Mouse (Mus musculus) 3134 (cell line): ENCODE measurements at regions not wholly inside any gene's neighbourhood (a gene's known extent, or its start where the extent isn't known, plus 50 kb on each side); places are given as distances from the start of the nearest gene placed in this dataset.

Experiments used
- DNase-seq: peaks from one replicate; pipeline ENCODE4 v3.0.0-alpha.2; 2011; ENCODE audit warnings: low spot score; ENCODE audit not compliant: insufficient read length; ENCODE audit errors: extremely low read depth

DNA sequence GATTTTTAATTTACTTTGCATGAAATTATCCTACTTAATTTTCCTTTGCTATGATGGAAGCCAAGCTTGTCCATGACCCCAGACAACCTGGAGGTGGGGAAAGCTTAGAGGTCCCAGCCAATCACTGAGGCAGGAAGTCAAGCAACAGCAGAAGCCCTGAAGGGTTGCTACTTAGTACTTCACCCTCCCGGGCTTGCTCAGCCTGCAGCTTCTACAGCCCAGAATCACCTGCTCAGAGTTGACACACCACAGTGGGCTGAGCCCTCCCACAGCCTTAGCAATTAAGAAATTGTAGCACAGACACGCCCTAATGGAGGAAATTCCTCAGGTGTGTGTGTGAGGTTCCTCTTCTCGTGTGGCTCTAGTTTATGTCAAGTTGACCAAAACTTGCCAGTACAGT is 209.9 kb upstream of the Hs6st1 start:
- DNase-seq = no peak

- DNase-seq = no peak
These were observed 207.4 kb upstream of the Hs6st1 start for GRCm38 (mm10) chr1:35860779-35861178.

DNA sequence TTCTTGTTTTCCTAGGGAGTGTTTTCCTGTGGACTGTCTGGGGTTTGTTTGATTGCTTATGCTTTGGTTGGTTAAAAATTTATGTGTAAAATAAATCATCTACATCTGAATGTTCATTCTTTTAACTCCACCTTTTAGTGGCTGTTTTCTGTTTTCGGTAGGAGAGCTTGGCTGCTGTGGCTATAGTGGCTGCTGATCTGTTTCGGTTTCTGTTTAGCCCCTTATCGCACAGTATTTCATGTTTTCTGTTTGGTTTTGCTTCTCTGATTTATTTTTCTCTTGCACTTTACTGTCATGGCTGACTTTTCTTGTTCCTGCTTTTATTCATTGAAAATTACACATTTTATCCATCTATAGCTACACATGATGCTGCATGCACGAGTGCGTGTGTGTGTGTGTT is 206.0 kb upstream of the Hs6st1 start:
- DNase-seq = no peak

DNA sequence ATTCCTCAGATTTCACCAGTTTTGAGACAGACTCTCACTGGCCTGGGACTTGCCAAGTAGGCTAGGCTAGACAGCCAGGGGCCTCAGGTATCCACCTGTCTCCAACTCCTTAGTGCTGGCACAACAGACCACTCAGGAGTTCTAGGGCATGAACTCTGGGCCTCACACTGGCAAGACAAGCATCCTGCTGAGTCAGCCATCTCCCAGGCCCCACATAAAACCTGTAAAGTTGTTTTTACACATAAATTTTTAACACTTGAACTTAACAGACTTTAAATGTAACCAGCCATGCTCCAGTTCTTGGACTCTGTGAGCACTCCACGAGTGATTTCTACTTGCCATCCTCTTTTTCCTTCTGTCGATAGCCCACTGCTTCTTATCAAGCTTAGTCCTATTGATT is 205.5 kb upstream of the Hs6st1 start:
- DNase-seq = no peak

- DNase-seq = no peak
These were observed 204.0 kb upstream of the Hs6st1 start for GRCm38 (mm10) chr1:35864246-35864645.

GRCm38 (mm10) chr1:35865263-35865662 is 202.9 kb upstream of the Hs6st1 start:
- DNase-seq = no peak

GRCm38 (mm10) chr1:35866643-35867042 is 201.6 kb upstream of the Hs6st1 start:
- no peak for DNase-seq

GRCm38 (mm10) chr1:35869381-35870143 is 198.6 kb upstream of the Hs6st1 start:
- DNase-seq = no peak

DNA sequence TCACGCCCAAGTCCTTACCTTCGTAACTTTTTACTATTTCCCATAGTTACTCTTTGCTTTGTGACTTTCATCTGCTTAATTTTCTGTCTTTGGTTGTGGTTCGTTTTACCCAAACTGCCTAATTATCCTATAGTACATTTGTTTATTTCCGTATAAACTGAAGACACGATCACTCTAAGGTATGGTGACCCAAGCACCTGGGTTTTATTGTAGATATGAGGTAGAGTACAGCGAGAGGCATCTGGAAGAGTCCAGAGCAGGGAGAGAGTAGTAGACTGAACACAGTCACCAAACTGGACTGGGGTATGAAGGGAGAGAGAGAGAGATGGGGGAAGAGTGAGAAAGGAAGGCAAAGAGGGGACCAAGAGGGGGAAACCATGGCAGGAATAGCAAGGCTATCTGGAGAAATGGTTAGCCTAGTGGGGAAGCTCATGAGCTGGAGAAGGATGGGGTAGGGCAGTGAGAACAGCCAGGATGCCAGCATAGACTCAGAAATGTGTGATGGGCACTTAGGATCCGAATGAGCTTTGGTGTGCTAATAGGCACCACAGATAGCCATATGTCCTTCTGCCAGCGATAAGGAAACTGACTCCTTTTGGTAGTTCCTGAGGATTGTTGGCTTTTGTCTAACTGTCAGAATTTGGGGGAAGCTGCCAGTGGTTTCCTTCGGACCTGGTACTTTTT is 197.9 kb upstream of the Hs6st1 start:
- DNase-seq = no peak

DNA sequence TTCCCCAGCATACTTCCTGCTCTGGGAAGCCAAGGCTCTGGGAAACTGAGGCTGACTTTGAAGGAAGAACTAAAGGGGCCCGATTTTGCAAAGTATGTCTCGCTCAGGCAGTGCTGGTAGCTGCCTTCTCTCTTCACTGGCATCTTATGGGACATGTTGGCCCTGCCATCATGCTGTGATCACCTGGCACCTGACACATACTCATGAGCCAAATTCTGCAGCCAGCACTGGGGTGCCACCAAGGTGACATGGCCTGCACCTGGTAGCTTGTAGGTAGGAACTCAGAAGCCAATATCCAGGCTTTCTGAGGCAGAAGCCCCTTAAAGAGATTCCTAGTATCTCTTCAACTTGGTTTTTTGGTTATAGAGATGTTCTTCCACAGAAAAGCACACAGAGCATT is 195.2 kb upstream of the Hs6st1 start:
- no peak for DNase-seq

GRCm38 (mm10) chr1:35875210-35875811 is 192.9 kb upstream of the Hs6st1 start:
- DNase-seq = no peak

GRCm38 (mm10) chr1:35878426-35878825 is 189.8 kb upstream of the Hs6st1 start:
- DNase-seq = no peak

- DNase-seq = no peak
These were observed 188.7 kb upstream of the Hs6st1 start for GRCm38 (mm10) chr1:35879388-35880093.

DNA sequence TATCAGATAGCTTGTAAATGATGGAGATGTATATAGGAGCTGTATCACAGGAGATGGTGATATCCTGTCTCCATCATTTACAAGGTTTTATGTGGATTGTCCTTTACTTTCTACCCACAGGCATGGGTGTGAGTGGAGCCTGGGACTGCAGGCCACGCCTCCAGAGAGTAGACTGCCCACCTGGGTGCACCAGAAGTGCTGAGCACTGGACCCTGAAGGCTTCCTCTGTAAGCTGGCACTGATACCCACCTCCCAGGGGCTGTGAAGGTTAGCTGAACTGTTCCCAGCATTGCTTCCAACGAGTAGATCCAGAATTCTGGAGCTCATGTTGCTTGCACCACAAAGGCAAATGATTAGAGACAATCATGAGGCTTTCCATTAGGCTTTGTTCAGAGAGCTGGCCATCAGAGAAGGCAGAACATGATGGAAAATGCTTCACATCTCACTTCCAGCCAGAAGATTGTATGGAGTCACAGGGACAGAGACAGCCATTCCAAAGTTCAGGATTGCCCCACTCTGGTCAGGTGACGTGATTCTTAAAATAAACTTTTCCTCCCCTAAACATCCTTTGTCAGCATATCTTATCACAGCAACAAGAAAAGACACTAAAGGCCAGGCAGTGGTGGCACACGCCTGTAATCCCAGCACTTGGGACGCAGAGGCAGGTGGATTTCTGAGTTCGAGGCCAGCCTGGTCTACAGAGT is 187.5 kb upstream of the Hs6st1 start:
- DNase-seq = no peak

DNA sequence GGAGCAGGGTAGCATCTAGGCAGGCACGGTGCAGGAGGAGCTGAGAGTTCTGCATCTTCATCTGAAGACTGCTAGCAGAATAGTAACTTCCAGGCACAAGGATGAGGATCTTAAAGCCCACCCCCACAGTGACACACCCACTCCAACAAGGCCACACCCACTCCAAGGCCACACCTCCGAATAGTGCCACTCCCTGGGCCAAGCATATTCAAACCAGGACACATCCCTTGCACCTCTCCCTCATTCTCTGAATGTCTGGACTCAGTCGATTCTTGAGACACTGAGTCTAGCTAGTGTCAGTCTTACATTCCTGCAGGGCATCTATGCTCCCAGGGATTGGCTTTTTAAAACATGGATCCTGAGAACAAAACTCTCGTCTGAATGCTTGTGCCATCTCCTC is 186.7 kb upstream of the Hs6st1 start:
- no peak for DNase-seq

GRCm38 (mm10) chr1:35882101-35882500 is 186.1 kb upstream of the Hs6st1 start:
- no peak for DNase-seq

- DNase-seq = no peak
These were observed 178.3 kb upstream of the Hs6st1 start for GRCm38 (mm10) chr1:35889731-35890499.

GRCm38 (mm10) chr1:35890500-35890900 is 177.7 kb upstream of the Hs6st1 start:
- no peak for DNase-seq

GRCm38 (mm10) chr1:35899536-35899935 is 168.7 kb upstream of the Hs6st1 start:
- DNase-seq = no peak

DNA sequence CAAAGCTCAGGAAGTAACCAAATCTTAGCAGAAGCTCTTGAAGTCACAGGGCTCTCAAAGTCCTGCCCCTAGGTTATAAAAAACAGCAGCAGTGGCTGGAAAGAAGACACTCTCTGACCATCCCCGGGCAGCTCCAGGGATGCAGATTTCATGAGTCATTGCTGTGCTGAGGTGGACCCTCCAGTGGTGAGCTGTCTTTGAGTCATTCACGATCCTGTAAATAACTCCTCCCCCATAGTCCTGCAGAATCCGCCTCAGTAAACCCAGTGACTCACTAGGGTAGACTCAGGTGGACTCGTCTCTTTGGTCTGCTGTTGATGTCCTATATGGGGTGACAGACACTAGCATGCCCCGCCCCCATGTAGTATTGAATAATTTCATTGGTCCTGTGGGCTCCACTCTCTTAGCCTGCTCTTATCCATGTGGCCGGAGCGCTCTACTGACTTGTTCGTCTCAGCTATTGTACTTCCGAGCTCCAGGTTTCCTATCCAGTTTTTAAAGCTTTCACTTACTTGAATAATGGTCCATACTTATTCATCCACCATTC is 164.1 kb upstream of the Hs6st1 start:
- peak; percentile 61 for DNase-seq
